Mouse (Mus musculus): ENCODE measurements at regions not wholly inside any gene's neighbourhood (a gene's known extent, or its start where the extent isn't known, plus 50 kb on each side); places are given as distances from the start of the nearest gene placed in this dataset.

GRCm38 (mm10) chr12:95054887-95055286, 637.1 kb upstream of the Flrt2 start:
- no peak for DNase-seq (ENCODE audit: low spot score in 2 of 2)

DNA sequence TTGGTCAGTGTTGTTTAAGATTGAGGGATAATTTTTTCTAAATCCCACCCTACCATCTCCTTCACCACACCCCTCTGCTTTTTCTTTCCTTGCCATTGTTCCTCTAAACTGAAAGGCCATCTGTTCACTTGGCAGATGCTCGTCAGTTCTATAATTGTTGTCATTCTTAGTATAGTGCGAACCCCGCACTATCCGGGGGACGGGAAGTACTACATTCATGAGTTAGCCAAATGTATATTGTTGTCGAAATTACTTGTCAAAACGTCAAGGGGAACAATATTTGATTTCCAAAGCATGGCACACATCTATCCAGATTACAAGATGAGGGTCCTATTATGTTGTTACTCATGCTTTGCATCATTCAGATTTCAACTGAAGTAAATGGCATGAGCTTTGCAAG, 635.1 kb upstream of the Flrt2 start:
- no peak for DNase-seq (ENCODE audit: low spot score in 2 of 2)

GRCm38 (mm10) chr12:95059396-95059795, 632.6 kb upstream of the Flrt2 start:
- DNase-seq (ENCODE audit: low spot score in 2 of 2): no peak

GRCm38 (mm10) chr12:95072307-95072706, 619.7 kb upstream of the Flrt2 start:
- DNase-seq (ENCODE audit: low spot score in 2 of 2): no peak

- no peak for DNase-seq (ENCODE audit: low spot score in 2 of 2)
These were observed 572.6 kb upstream of the Flrt2 start for GRCm38 (mm10) chr12:95119223-95119952.

DNA sequence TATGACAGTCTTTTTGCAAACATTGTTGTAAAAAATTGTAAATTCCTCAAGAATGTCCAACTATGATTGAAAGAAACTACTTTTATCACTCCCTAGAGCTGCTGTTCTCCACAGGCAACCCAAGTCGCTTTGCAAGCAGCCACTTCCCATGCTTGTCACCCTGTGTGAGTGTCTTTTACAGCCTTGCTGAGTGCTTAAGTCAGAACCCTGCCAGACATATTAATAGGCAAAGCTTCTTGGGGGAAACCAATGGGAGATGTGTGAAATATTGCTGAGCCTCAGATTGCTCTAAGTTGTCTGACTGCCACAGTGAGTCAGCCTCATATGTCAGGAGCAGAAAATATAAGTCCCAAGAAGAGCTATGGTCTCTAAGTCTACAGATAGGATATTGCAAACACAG, 559.2 kb upstream of the Flrt2 start:
- DNase-seq (ENCODE audit: low spot score in 2 of 2): no peak

GRCm38 (mm10) chr12:95133482-95133881, 558.5 kb upstream of the Flrt2 start:
- no peak for DNase-seq (ENCODE audit: low spot score in 2 of 2)

DNA sequence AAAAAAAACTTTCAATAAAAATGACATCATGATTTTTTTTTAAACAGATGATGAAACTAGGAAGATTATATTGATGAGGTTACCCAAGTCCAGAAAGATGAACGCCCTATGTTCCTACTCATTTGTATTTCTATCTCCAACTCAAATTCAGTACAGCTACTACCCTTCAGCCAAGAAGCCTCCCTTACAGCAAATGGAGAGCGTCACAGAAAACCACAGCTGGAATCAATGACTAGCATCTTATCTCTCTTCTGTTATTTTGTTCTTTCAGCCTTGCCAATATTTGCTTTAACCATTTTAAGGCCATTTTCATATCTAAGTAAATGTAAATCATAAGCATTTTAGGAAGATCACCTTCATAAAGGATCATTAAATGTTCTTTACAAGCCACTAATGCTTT, 553.9 kb upstream of the Flrt2 start:
- no peak for DNase-seq (ENCODE audit: low spot score in 2 of 2)

- DNase-seq (ENCODE audit: low spot score in 2 of 2): no peak
These were observed 521.0 kb upstream of the Flrt2 start for GRCm38 (mm10) chr12:95171051-95171450.

DNA sequence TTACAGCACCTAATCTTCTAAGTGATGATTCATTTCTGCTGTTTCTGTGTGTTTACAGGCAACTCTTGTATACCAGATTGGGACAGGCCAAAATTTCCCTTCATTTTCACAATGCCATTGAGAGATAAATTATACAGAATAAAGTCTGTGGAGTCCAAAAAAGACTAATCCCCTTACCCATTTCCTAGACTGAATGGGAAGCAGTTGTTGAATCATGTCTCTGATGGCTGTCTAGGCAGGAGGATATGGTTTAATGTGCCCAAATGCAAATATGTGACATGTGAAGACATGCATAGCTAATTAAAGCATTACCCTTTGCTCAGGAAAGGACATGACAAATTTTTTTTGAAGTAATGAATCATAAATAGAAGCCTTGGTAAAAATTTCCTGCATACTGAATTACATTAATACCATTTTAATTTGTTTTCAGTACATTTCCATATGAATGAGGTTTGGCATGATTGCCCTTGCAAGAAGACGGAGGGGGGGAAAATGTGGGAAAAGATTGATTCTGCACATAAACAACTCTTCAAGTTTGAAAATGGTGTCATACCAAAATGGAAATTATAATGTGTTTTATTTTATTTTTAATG, 518.1 kb upstream of the Flrt2 start:
- DNase-seq (ENCODE audit: low spot score in 2 of 2): no peak

GRCm38 (mm10) chr12:95202486-95202885, 489.5 kb upstream of the Flrt2 start:
- no peak for DNase-seq (ENCODE audit: low spot score in 2 of 2)

- no peak for DNase-seq (ENCODE audit: low spot score in 2 of 2)
These were observed 486.9 kb upstream of the Flrt2 start for GRCm38 (mm10) chr12:95205081-95205480.

DNA sequence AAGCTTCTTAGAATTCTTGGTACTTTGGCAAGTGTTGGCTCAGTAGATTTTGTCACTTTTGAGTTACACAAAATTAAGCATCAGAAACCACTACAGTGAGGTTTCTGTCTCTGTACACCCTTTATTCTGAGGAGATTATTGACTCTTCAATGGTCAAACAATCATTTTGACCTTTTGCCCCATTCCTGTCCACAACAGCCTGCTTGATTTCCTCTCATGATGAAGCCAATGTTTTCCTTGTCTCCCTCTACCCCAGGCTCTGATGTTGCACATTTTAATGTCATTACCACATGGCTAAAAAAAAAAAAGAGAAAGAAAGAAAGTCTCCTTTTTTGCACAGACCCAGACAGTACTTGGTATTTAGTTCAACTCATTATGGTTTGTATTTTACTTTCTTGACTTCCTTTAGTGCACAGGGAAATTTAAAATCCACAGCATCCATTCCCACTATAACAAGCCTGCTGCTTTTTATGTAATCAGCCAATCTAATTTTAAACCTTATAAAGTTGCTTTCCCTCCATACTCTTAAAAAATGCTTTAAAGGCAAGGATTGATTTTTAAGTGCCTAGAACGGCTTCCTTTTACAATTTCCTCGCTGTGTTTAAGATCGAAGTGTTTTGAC, 452.8 kb upstream of the Flrt2 start:
- no peak for DNase-seq (ENCODE audit: low spot score in 2 of 2)

DNA sequence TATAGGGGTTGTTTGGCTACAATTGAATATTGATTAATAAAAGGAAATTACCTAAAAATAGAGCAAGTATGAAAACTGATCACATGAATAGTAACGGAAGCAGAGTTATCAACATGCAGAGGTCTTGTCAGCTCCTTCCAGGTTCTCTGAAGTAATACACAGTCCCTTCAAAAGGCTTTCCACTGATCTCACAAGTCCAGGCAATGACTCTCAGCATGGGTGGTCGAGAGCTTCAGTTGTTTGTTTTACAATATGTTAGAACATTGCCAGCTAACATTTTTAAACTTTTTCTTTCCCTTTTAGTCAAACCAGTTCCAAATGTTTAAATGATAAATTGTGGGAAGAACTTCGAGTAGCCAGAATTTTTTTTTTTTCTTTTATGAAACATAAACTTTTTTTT, 424.8 kb upstream of the Flrt2 start:
- no peak for DNase-seq (ENCODE audit: low spot score in 2 of 2)

DNA sequence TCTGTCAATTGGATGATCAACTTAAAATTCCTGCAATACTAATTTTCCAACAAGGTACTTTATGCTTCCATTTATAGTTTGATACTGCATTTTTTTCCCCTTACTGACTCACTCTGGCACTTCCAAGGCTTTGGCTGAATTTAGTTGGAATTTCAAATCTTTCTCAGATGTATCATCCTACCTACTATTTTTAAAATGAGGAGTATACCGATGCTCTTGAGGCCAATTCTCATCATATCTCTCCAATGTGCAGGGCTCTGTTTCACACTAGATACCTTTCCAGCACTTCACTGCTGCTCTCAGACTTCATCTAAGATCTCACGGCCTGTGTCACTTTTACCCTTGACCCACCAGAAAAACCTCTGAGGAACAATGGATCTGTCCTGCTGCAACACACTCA, 386.6 kb upstream of the Flrt2 start:
- DNase-seq (ENCODE audit: low spot score in 2 of 2): no peak

- DNase-seq (ENCODE audit: low spot score in 2 of 2): no peak
These were observed 376.8 kb upstream of the Flrt2 start for GRCm38 (mm10) chr12:95315151-95315750.

- DNase-seq (ENCODE audit: low spot score in 2 of 2): no peak
These were observed 375.2 kb upstream of the Flrt2 start for GRCm38 (mm10) chr12:95316820-95317219.

DNA sequence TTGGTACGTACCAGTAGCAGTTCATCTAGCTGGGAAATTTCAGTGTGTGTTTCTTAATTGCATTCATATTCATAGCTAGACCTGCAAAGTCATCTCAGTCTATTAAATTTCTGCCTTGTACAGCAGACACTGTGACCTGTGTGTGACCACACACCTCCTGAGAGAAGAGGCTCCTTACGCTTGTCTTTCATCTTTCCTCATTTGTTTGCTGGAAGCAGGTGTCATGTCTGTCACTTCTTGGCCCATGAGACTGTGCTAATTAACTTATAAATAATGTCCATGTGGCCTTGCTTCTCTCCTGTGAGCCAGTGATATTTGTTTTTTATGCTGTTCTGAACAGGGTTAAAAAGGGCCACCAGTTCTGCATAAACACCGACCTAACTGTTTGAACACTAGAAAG, 370.3 kb upstream of the Flrt2 start:
- DNase-seq (ENCODE audit: low spot score in 2 of 2): no peak

- DNase-seq (ENCODE audit: low spot score in 2 of 2): no peak
These were observed 362.4 kb upstream of the Flrt2 start for GRCm38 (mm10) chr12:95329666-95330065.

DNA sequence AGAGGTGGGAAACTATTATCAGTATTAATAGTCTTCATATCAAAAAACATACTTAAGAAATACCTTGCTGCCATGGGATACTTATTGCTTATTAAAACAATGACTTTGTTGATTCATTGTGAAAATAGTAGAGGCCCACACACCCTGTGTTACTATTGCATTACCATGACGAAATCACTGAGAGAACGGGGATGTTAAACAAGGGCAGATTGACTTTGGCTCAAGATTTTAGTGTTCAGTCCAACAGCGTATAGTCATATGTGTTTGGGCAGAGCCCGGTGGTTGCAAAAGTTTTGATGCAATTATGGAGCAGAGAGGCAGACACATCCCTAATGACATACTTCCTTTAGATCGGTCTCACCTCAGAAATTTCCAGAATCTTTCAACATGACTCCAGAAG, 344.2 kb upstream of the Flrt2 start:
- no peak for DNase-seq (ENCODE audit: low spot score in 2 of 2)

DNA sequence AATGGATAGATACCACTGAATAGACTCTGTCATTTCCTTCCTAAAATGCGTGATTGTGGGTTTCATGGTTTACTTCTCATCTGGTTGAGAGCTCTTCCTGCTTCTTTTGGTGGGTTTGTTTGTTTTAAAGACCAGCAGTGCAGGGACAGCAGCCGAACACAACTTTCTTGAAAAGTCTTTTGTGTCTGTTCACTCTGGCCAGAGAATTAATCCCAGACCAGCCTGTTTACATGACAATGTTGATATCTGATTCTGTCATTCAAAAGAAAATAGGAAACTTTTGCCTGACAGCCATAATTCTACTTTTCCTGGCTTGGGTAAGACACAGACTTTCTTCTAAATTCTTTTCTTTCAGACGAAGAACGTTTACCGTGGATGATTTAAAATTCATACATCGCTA, 336.9 kb upstream of the Flrt2 start:
- DNase-seq (ENCODE audit: low spot score in 2 of 2): no peak

DNA sequence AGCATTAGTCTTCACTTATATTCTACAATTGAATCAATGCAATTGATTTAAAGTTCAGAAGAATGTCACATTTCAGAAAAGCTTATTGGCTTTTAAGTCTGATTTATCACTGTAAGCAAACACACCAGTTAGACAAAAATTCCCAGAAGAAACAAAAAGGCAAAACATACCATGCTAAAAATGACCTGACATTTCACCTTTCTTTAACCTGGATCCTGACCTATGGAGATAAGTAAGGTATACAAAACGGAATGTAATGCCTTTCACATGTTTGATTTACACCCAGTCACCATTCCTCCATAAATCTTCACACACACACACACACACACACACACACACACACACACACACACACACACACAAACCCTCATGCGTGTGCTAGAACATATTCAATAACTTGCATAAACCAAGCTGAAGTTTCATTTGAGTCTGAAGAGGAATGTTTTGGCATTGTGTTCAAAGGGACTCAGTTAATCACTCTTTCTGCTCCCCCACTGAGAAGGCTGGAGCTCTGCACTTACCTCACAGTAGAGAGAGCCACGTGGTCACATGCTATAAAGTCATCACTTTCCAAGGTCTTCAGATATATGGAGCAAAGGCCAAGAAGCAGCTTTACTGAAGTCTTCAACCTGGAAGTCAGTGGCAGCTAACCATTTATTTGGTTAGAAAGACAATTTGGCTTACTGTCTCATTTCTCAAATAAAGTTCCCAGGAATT, 307.6 kb upstream of the Flrt2 start:
- no peak for DNase-seq (ENCODE audit: low spot score in 2 of 2)
